Mouse (Mus musculus) liver, embryonic 15.5 days (tissue): Measurements from ENCODE around the gene Teddm2. TPM values are rescaled to one million over a fixed set of nuclear protein-coding genes. Genes with fewer than 3 reads are reported as not detected.

Experiments used
- ATAC-seq: fragments of 200-750 bp; cut with Nextera tagmentation; 2 replicates; pipeline ENCODE4 v1.8.0; 2017; ENCODE audit warnings: moderate number of reproducible peaks, mild to moderate bottlenecking, moderate library complexity; ENCODE audit not compliant: insufficient read depth
- H3K27ac ChIP-seq: fragments of 300-500 bp; sonication (generic); replicated peaks from 2 replicates; pipeline ENCODE4 v1.5.1; 2015; ENCODE audit warnings: mild to moderate bottlenecking, inconsistent platforms
- H3K27me3 ChIP-seq: fragments of 300-500 bp; sonication (generic); 2 replicates; pipeline ENCODE4 v1.6.1; 2015; ENCODE audit warnings: mild to moderate bottlenecking, inconsistent platforms
- H3K36me3 ChIP-seq: fragments of 300-500 bp; sonication (generic); replicated peaks from 2 replicates; pipeline ENCODE4 v1.6.1; 2015; ENCODE audit warnings: moderate library complexity, mild to moderate bottlenecking, inconsistent platforms
- H3K4me1 ChIP-seq: fragments of 300-500 bp; sonication (generic); replicated peaks from 2 replicates; pipeline ENCODE4 v1.6.1; 2015; ENCODE audit warnings: inconsistent platforms
- H3K4me2 ChIP-seq: fragments of 300-500 bp; sonication (generic); 2 replicates; pipeline ENCODE4 v1.6.1; 2015; ENCODE audit warnings: moderate library complexity, mild to moderate bottlenecking, inconsistent platforms
- H3K4me3 ChIP-seq: fragments of 300-500 bp; sonication (generic); replicated peaks from 2 replicates; pipeline ENCODE4 v1.5.1; 2015; ENCODE audit warnings: mild to moderate bottlenecking, inconsistent platforms
- H3K9ac ChIP-seq: fragments of 300-500 bp; sonication (generic); 2 replicates; pipeline ENCODE4 v1.6.1; 2015; ENCODE audit warnings: moderate library complexity, mild to moderate bottlenecking, inconsistent platforms
- H3K9me3 ChIP-seq: fragments of 300-500 bp; sonication (generic); replicated peaks from 2 replicates; pipeline ENCODE4 v1.6.1; 2016; ENCODE audit warnings: inconsistent platforms
- WGBS: fragments of 180-500 bp; shearing (Covaris S2); methylation state at CpG from one replicate; pipeline ENCODE4 v1.1.7; 2015; ENCODE audit warnings: mixed read lengths; ENCODE audit not compliant: insufficient replicate concordance; 5-methylcytosine and 5-hydroxymethylcytosine counted together
- microRNA-seq: library from miRNA; unstranded; fragments of <30 nt; microRNA quantifications from one replicate; pipeline ENCODE4, GENCODE M21; 2016
- polyA plus RNA-seq: library from polyadenylated mRNA; unstranded; fragments of >200 nt; fragmentation: Nextera tagmentation; extraction: Ambion mirVana; gene quantifications from 2 replicates; pipeline ENCODE4 v1.2.1, GENCODE M21; 2015

The Teddm2 gene
- polyA plus RNA-seq, 1 experiment from 2014 or later: 0.55 TPM

DNA sequence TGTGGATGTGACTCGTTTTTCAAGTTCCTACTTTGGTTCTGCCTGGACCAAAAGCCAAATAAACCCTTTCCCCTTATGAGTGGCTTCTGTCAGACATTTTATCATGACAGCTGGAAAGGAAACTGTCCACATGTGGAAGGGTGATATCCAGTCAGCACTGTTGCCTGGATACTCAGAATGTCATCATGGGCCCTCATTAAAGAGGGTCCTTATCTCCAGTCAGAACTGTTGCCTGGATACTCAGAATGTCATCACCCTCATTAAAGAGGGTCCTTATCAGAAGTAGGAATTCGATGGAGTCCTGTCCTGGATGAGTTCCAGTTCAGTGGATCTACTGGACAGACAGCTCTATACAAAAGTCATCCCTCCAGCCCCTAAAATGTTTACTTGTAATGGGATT is 85.8 kb downstream of the Teddm2 start:
- H3K9ac ChIP-seq: no peak overlapping the region
- no peaks in the 10 kb centered on the region for H3K27me3 ChIP-seq
- H3K4me1 ChIP-seq: no peaks in the 10 kb centered on the region
- WGBS: 18% methylated on average over 2 of the region's 2 CpGs
- H3K27ac ChIP-seq: no peak overlapping the region
- no peak for ATAC-seq
- no peaks in the 10 kb centered on the region for H3K9me3 ChIP-seq
- H3K36me3 ChIP-seq: no peaks in the 10 kb centered on the region
- no peak overlapping the region for H3K4me2 ChIP-seq
- no peak overlapping the region for H3K4me3 ChIP-seq

DNA sequence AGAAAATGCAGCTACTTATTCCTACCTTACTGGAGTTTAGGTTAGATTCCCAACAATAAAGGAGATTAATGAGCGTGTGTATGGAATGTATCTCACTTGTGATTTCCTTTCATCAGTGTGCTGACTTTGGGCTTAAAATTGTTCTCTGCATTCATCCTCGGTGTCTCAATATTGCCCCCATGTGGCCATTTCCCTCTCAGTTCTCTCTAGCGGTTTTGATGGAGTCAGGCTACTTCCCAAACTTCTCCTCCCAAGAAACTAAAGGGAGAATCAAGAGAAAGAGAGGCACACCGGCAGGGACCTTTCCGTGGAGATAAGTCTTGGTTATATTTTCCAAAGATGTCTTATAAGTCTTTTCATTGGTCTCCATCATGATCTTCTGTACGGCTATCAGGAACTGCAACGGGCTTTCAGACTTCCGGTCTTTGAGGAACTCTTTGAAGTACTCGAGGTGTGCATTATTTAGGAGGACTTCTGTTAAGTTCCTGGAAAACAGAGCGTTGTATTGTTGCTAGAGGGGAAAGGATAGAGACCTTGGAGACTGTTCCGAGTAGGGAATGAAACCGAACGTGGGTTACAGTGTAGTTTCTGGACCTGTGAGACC is 92.5 kb downstream of the Teddm2 start:
- 26% methylated on average over 13 of the region's 13 CpGs for WGBS
- H3K36me3 ChIP-seq: no peaks in the 10 kb centered on the region
- peak overlapping the region; percentile 40 for H3K4me2 ChIP-seq
- H3K9me3 ChIP-seq: no peaks in the 10 kb centered on the region
- H3K27me3 ChIP-seq: no peaks in the 10 kb centered on the region
- no peak overlapping the region for H3K27ac ChIP-seq
- H3K4me1 ChIP-seq: no peaks in the 10 kb centered on the region
- no peak overlapping the region for H3K4me3 ChIP-seq
- H3K9ac ChIP-seq: no peak overlapping the region
- no peak for ATAC-seq

- 42% methylated on average over 8 of the region's 8 CpGs for WGBS
- H3K4me3 ChIP-seq: no peak overlapping the region
- H3K27me3 ChIP-seq: no peaks in the 10 kb centered on the region
- no peaks in the 10 kb centered on the region for H3K9me3 ChIP-seq
- ATAC-seq: no peak
- H3K36me3 ChIP-seq: no peaks in the 10 kb centered on the region
- H3K4me1 ChIP-seq: no peaks in the 10 kb centered on the region
- H3K9ac ChIP-seq: no peak overlapping the region
- H3K27ac ChIP-seq: no peak overlapping the region
- H3K4me2 ChIP-seq: no peak overlapping the region
Observed at GRCm38 (mm10) chr1:153803530-153803929, 96.5 kb downstream of the Teddm2 start.

GRCm38 (mm10) chr1:153802691-153803090 is 97.3 kb downstream of the Teddm2 start:
- 52% methylated on average over 7 of the region's 7 CpGs for WGBS
- H3K4me1 ChIP-seq: no peaks in the 10 kb centered on the region
- ATAC-seq: no peak
- H3K27ac ChIP-seq: no peak overlapping the region
- no peaks in the 10 kb centered on the region for H3K9me3 ChIP-seq
- no peaks in the 10 kb centered on the region for H3K27me3 ChIP-seq
- no peak overlapping the region for H3K9ac ChIP-seq
- H3K4me2 ChIP-seq: no peak overlapping the region
- H3K36me3 ChIP-seq: no peaks in the 10 kb centered on the region
- no peak overlapping the region for H3K4me3 ChIP-seq

Small RNAs within 50 kb of the gene (microRNA-seq; reads per million reads assigned to microRNA genes)
- 37.0 reads per million, percentile 42 among the genes with 10 or more reads in this experiment for gene Mir8114

Other genes with a start within 250 kb of the Teddm2 start
- gene Rgs8, start 247.2 kb downstream of the Teddm2 start, polyA plus RNA-seq: 0.14 TPM in 1 of 2 replicates, not detected in the other
- 1.1 and 2.6 TPM in 2 replicates for gene Rgs16, start 159.9 kb downstream of the Teddm2 start, polyA plus RNA-seq
- gene Rnasel, start 150.8 kb downstream of the Teddm2 start, polyA plus RNA-seq: 24.5 and 26.2 TPM in 2 replicates
- gene Rgsl1, start 56.1 kb downstream of the Teddm2 start, polyA plus RNA-seq: not detected in 2 replicates
- 0.06 TPM in 2 replicates for gene Teddm1b, start 25.9 kb downstream of the Teddm2 start, polyA plus RNA-seq
- gene Teddm1a, start 8.5 kb downstream of the Teddm2 start, polyA plus RNA-seq: not detected in 2 replicates
- gene Glul, start 284 bp downstream of the Teddm2 start, polyA plus RNA-seq: 117 and 128 TPM in 2 replicates